Mouse (Mus musculus) adrenal gland (tissue): ENCODE measurements around the gene Dtx1.

Source experiments
- intact Hi-C: fragments of 180-260 bp; cut with DNase I; formaldehyde crosslinking; loops from one replicate; pipeline ENCODE4 v1.15.1; 2025

Gene Dtx1

GRCm38 (mm10) chr5:120679676-120680555 is 31.8 kb downstream of the Dtx1 start:
- intact Hi-C loops = loop anchor here (2.0 kb wide), 1 partner anchor 35 kb away; no protein-coding TSS in a partner anchor

GRCm38 (mm10) chr5:120677516-120677915 is 34.2 kb downstream of the Dtx1 start:
- intact Hi-C loops = no loop called here

GRCm38 (mm10) chr5:120674229-120675145 is 37.2 kb downstream of the Dtx1 start:
- intact Hi-C loops = no loop called here

- intact Hi-C loops = loop anchor here (1.0 kb wide), 1 partner anchor 53 kb away; no protein-coding TSS in a partner anchor
Measured at GRCm38 (mm10) chr5:120673626-120674025, 38.1 kb downstream of the Dtx1 start.

GRCm38 (mm10) chr5:120671865-120672264 is 39.9 kb downstream of the Dtx1 start:
- intact Hi-C loops = no loop called here

GRCm38 (mm10) chr5:120670132-120670531 is 41.6 kb downstream of the Dtx1 start:
- intact Hi-C loops = no loop called here

- intact Hi-C loops = no loop called here
Measured at GRCm38 (mm10) chr5:120668761-120669160, 43.0 kb downstream of the Dtx1 start.

- intact Hi-C loops = no loop called here
Measured at GRCm38 (mm10) chr5:120664888-120665287, 46.8 kb downstream of the Dtx1 start.

GRCm38 (mm10) chr5:120660816-120661215 is 50.9 kb downstream of the Dtx1 start:
- intact Hi-C loops = no loop called here

GRCm38 (mm10) chr5:120656281-120656751 is 55.4 kb downstream of the Dtx1 start:
- intact Hi-C loops = no loop called here

GRCm38 (mm10) chr5:120653873-120654272 is 57.9 kb downstream of the Dtx1 start:
- intact Hi-C loops = no loop called here

GRCm38 (mm10) chr5:120652915-120653701 is 58.6 kb downstream of the Dtx1 start:
- intact Hi-C loops = no loop called here

- intact Hi-C loops = no loop called here
Measured at GRCm38 (mm10) chr5:120651230-120651629, 60.5 kb downstream of the Dtx1 start.

GRCm38 (mm10) chr5:120649938-120650337 is 61.8 kb downstream of the Dtx1 start:
- intact Hi-C loops = no loop called here

- intact Hi-C loops = no loop called here
Measured at GRCm38 (mm10) chr5:120649374-120649933, 62.3 kb downstream of the Dtx1 start.

- intact Hi-C loops = no loop called here
Measured at GRCm38 (mm10) chr5:120648569-120649373, 63.0 kb downstream of the Dtx1 start, which contains the start of gene Rasal1. Gene Rasal1 (plus strand): TSS chr5:120648812.

- intact Hi-C loops = no loop called here
Measured at GRCm38 (mm10) chr5:120647814-120648491, 63.8 kb downstream of the Dtx1 start.

GRCm38 (mm10) chr5:120647361-120647760 is 64.4 kb downstream of the Dtx1 start:
- intact Hi-C loops = no loop called here

GRCm38 (mm10) chr5:120645851-120646250 is 65.9 kb downstream of the Dtx1 start:
- intact Hi-C loops = no loop called here
